Comparison of ENCODE assay signal across 12 mouse cellular contexts in the genomic region with DNA sequence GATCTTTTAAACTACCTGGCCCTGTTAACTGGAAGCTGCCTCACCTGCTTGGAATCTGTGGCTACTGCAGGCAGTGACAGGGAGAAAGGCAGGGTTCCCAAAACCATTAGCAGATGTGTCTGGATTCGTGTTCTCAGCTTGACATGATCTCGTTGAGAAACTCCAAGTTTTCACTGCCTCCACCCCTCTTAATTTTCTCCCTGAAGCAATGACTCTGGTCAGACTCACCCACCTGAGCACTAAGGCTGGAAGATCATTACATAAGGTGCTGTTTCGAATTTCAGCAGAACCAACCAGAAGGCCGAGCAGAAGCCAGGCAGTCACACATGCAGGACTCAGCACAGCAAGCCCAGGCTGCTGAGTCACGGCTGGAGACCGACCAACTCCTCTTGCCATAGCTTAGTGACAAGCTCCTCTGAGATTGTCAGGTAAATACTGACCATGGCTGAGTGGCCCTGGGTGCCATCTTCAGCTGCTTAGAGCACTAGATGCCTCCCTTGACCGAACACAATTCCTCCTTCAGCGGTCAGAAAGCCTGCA. TPM values are rescaled to one million over a fixed set of nuclear protein-coding genes. Genes with fewer than 3 reads are reported as not detected.
A peak's percentile ranks its signal among the peaks of the same experiment; 100 is the strongest.
DNase-seq lines count a peak whose midpoint lies in the region; ATAC-seq and TF ChIP-seq lines count a peak whose summit lies in the region.
"Had no signal": no experiment of that assay in that cellular context is flagged by ENCODE, and none has a peak within 500 bp of the region (broad histone marks: within the 10 kb centered on the region; RNA-seq: fewer than 3 reads in every experiment).

No protein-coding gene starts in this region.

- TF ChIP-seq POLR2A in CH12.LX (IDR thresholded peaks at IDR 0.05; ENCODE audit: low read depth, low read length) = no peak
- no peak for TF ChIP-seq POLR2A in cortical plate, adult 2 months (IDR thresholded peaks at IDR 0.05; ENCODE audit: extremely low read depth, insufficient read depth, low read length)

- TF ChIP-seq CTCF in CH12.LX (conservative IDR thresholded peaks at IDR 0.05 in 1 of 2, IDR thresholded peaks at IDR 0.05 in 1 of 2; ENCODE audit: low read depth in 2 of 2, low read length in 2 of 2) = no peak
- TF ChIP-seq CTCF in cortical plate, adult 2 months (IDR thresholded peaks at IDR 0.05; ENCODE audit: extremely low read depth, insufficient read depth, low read length) = no peak

- no peaks in the 10 kb centered on the region for H3K27me3 ChIP-seq in CH12.LX (replicated peaks)
- no peaks in the 10 kb centered on the region for H3K27me3 ChIP-seq in hindbrain, embryonic 12.5 days
- H3K27me3 ChIP-seq in midbrain, embryonic 11.5 days (ENCODE audit: control insufficient read depth, insufficient read depth, low read length) = no peaks in the 10 kb centered on the region
- H3K27me3 ChIP-seq: heart, embryonic 15.5 days; liver, embryonic 13.5 days had no signal

- H3K4me2 ChIP-seq in CH12.LX (ENCODE audit: insufficient read depth, low read depth, poor library complexity, severe bottlenecking) = peak overlapping the region; percentile 52; the same call in 1 of the 2 replicates
- no peak overlapping the region for H3K4me2 ChIP-seq in hindbrain, embryonic 12.5 days (replicated peaks)
- no peak overlapping the region for H3K4me2 ChIP-seq in midbrain, embryonic 11.5 days
- H3K4me2 ChIP-seq: heart, embryonic 15.5 days; liver, embryonic 13.5 days had no signal

- peaks cover 42 to 81% of the 10 kb centered on the region in 2 experiments for H3K4me1 ChIP-seq in CH12.LX (ENCODE audit: control insufficient read depth in 1 of 2, insufficient read depth in 2 of 2)
- 0 out of 2 replicates have a peak, but pooled peaks cover 1% of the 10 kb centered on the region for H3K4me1 ChIP-seq in cortical plate, adult 2 months (ENCODE audit: control insufficient read depth, insufficient read depth, low read length)
- H3K4me1 ChIP-seq in hindbrain, embryonic 12.5 days = peaks cover 8% of the 10 kb centered on the region
- peaks cover 8% of the 10 kb centered on the region; the same call in 1 of the 2 replicates for H3K4me1 ChIP-seq in midbrain, embryonic 11.5 days (ENCODE audit: control insufficient read depth, insufficient read depth, low read length)

- peak overlapping the region in 1 of 3 experiments; percentile 14 for H3K4me3 ChIP-seq in CH12.LX (replicated peaks in 1 of 3; ENCODE audit: low read depth in 2 of 3, low read length in 2 of 3, poor library complexity in 1 of 3)
- no peak overlapping the region for H3K4me3 ChIP-seq in cortical plate, adult 2 months (ENCODE audit: insufficient read depth, low read length)
- no peak overlapping the region for H3K4me3 ChIP-seq in hindbrain, embryonic 12.5 days
- no peak overlapping the region for H3K4me3 ChIP-seq in midbrain, embryonic 11.5 days (ENCODE audit: low read depth, low read length)
- H3K4me3 ChIP-seq: erythroblast, embryonic 14.5 days; heart, embryonic 15.5 days; liver, embryonic 13.5 days had no signal

- peak overlapping the region; percentile 93 for H3K27ac ChIP-seq in CH12.LX (ENCODE audit: insufficient read depth, low read depth)
- H3K27ac ChIP-seq in cortical plate, adult 2 months (ENCODE audit: insufficient read depth, low read length) = peak overlapping the region; percentile 9; the same call in 1 of the 2 replicates
- no peak overlapping the region for H3K27ac ChIP-seq in hindbrain, embryonic 12.5 days
- H3K27ac ChIP-seq in midbrain, embryonic 11.5 days (ENCODE audit: low read depth, low read length) = no peak overlapping the region
- H3K27ac ChIP-seq: heart, embryonic 15.5 days; liver, embryonic 13.5 days had no signal

- DNase-seq in adrenal gland, adult 2 months = peak; percentile 13
- no peak for DNase-seq in adrenal gland, postnatal 10 days
- DNase-seq in CH12.LX (ENCODE audit: extremely low read depth) = no peak
- DNase-seq in layer of hippocampus, postnatal 14 days (ENCODE audit: low spot score in 2 of 2) = peak; percentile 42 to 53
- no peak for DNase-seq in midbrain, embryonic 11.5 days (ENCODE audit: low spot score, missing footprints)
- no peak for DNase-seq in kidney, adult 18-20 months
- DNase-seq: liver, embryonic 13.5 days; midbrain, embryonic 14.5 days had no signal

- TF ChIP-seq EP300 in CH12.LX (IDR thresholded peaks at IDR 0.05; ENCODE audit: low read length) = no peak

- in situ Hi-C loops in CH12.LX (cut with MboI; ENCODE audit: low pct_ligation_motif_present, low pct_unique_long_range_greater_than_20kb, low sequenced_read_pairs) = no loop called here

- H3K79me2 ChIP-seq in CH12.LX (replicated peaks; ENCODE audit: control insufficient read depth, extremely low read depth, insufficient read depth, poor library complexity, severe bottlenecking) = no peaks in the 10 kb centered on the region

- no peaks in the 10 kb centered on the region for H3K9me3 ChIP-seq in CH12.LX (replicated peaks; ENCODE audit: low read length)
- H3K9me3 ChIP-seq in hindbrain, embryonic 12.5 days (replicated peaks) = no peaks in the 10 kb centered on the region
- no peaks in the 10 kb centered on the region for H3K9me3 ChIP-seq in midbrain, embryonic 11.5 days (ENCODE audit: control insufficient read depth, low read length)
- H3K9me3 ChIP-seq: heart, embryonic 15.5 days; liver, embryonic 13.5 days had no signal

- TF ChIP-seq RAD21 in CH12.LX (IDR thresholded peaks at IDR 0.05; ENCODE audit: low read depth, low read length) = no peak

- ATAC-seq in hindbrain, embryonic 12.5 days (ENCODE audit: low FRiP score) = no peak
- no peak for ATAC-seq in midbrain, embryonic 11.5 days (ENCODE audit: low FRiP score)

- H3K9ac ChIP-seq in CH12.LX (ENCODE audit: insufficient read depth, low read depth) = peak overlapping the region; percentile 20
- H3K9ac ChIP-seq in hindbrain, embryonic 12.5 days = no peak overlapping the region
- H3K9ac ChIP-seq in midbrain, embryonic 11.5 days (ENCODE audit: low read length) = no peak overlapping the region
- H3K9ac ChIP-seq: heart, embryonic 15.5 days; liver, embryonic 13.5 days had no signal

- peaks cover 12 to 56% of the 10 kb centered on the region in 2 experiments for H3K36me3 ChIP-seq in CH12.LX (replicated peaks in 1 of 2; ENCODE audit: control insufficient read depth in 1 of 2, insufficient read depth in 1 of 2, low read length in 1 of 2)
- peaks cover 13% of the 10 kb centered on the region; the same call in 1 of the 2 replicates for H3K36me3 ChIP-seq in hindbrain, embryonic 12.5 days
- H3K36me3 ChIP-seq in midbrain, embryonic 11.5 days (ENCODE audit: control insufficient read depth, insufficient read depth, low read length) = no peaks in the 10 kb centered on the region; the same call in 1 of the 2 replicates

- dilution Hi-C loops in CH12.LX (cut with MboI; ENCODE audit: extremely low pct_ligation_motif_present, extremely low pct_unique_long_range_greater_than_20kb, low sequenced_read_pairs) = no loop called here

- WGBS in hindbrain, embryonic 12.5 days = 86% methylated on average over 8 of the region's 8 CpGs
- 87% methylated on average over 8 of the region's 8 CpGs for WGBS in midbrain, embryonic 11.5 days

TF ChIP-seq in CH12.LX, 34 proteins besides CTCF, POLR2A, EP300 and RAD21:
- TF ChIP-seq MAZ (IDR thresholded peaks at IDR 0.05; ENCODE audit: low read depth, low read length) (no peak), RCOR1 (conservative IDR thresholded peaks at IDR 0.05; ENCODE audit: low read depth, low read length) (no peak), ZKSCAN1 (IDR thresholded peaks at IDR 0.05; ENCODE audit: borderline replicate concordance, low read depth, low read length) (no peak), ZMIZ1 (IDR thresholded peaks at IDR 0.05; ENCODE audit: low read depth, low read length) (no peak), ZC3H11A (IDR thresholded peaks at IDR 0.05; ENCODE audit: low read depth, low read length) (no peak), MAFK (IDR thresholded peaks at IDR 0.05; ENCODE audit: insufficient replicate concordance, low read length) (0 out of 2 replicates have a peak, but pooled peaks have one; percentile 10)

RNA-seq across cellular contexts. Expression of gene Tamm41, which starts 32.3 kb away (rescaled TPM):
- 10 to 100 TPM; 14.2 to 15.0 TPM for total RNA-seq in adrenal gland, adult 2 months (2021)
- polyA plus RNA-seq in adrenal gland, adult 2 months (2012; rRNA removed) = 28.8 and 32.0 TPM in 2 replicates
- total RNA-seq in adrenal gland, postnatal 10 days (2021) = 10 to 100 TPM; 28.4 to 30.5 TPM
- total RNA-seq in CH12.LX (2012; rRNA removed) (29.3 and 43.3 TPM in 2 replicates), CH12.LX (2014; rRNA removed) (39.8 and 40.5 TPM in 2 replicates)
- polyA plus RNA-seq in CH12.LX (2012; ENCODE audit: insufficient read length, low read depth) = 40.4 and 41.1 TPM in 2 replicates
- polyA plus RNA-seq in cortical plate, adult 2 months (2012; rRNA removed) = 18.4 and 20.2 TPM in 2 replicates
- 10 to 100 TPM; 19.9 to 21.2 TPM for total RNA-seq in layer of hippocampus, postnatal 14 days (2021)
- 54.5 and 57.7 TPM in 2 replicates for polyA plus RNA-seq in hindbrain, embryonic 12.5 days (2016; fragmentation: Nextera tagmentation; extraction: Ambion mirVana)
- polyA plus RNA-seq in midbrain, embryonic 11.5 days (2014; fragmentation: Nextera tagmentation; extraction: Ambion mirVana) = 71.2 and 76.9 TPM in 2 replicates

RNA-seq across cellular contexts. Expression of gene Vgll4, which starts 35.6 kb away (rescaled TPM):
- 10 to 100 TPM; 57.5 to 76.3 TPM for total RNA-seq in adrenal gland, adult 2 months (2021)
- 55.2 and 60.2 TPM in 2 replicates for polyA plus RNA-seq in adrenal gland, adult 2 months (2012; rRNA removed)
- total RNA-seq in adrenal gland, postnatal 10 days (2021) = 10 to 100 TPM; 82.4 to 93.1 TPM
- total RNA-seq in CH12.LX (2012; rRNA removed) (73.7 and 85.1 TPM in 2 replicates), CH12.LX (2014; rRNA removed) (29.3 and 34.6 TPM in 2 replicates)
- 32.4 and 37.3 TPM in 2 replicates for polyA plus RNA-seq in CH12.LX (2012; ENCODE audit: insufficient read length, low read depth)
- 42.8 and 44.8 TPM in 2 replicates for polyA plus RNA-seq in cortical plate, adult 2 months (2012; rRNA removed)
- total RNA-seq in layer of hippocampus, postnatal 14 days (2021) = 10 to 100 TPM; 33.3 to 36.2 TPM
- 94.2 and 94.3 TPM in 2 replicates for polyA plus RNA-seq in hindbrain, embryonic 12.5 days (2016; fragmentation: Nextera tagmentation; extraction: Ambion mirVana)
- polyA plus RNA-seq in midbrain, embryonic 11.5 days (2014; fragmentation: Nextera tagmentation; extraction: Ambion mirVana) = 48.6 and 54.8 TPM in 2 replicates

Comparison
In these comparisons a context has a peak if more than half of its experiments do, and no peak if none do; other contexts are left out.
1. DNase-seq: peak in adrenal gland, adult 2 months (single experiment) and layer of hippocampus, postnatal 14 days (2 of 2); none in adrenal gland, postnatal 10 days (single experiment), CH12.LX (single experiment), midbrain, embryonic 11.5 days (single experiment) and kidney, adult 18-20 months (single experiment).
2. H3K27ac ChIP-seq: peak in CH12.LX (single experiment) and cortical plate, adult 2 months (single experiment); none in hindbrain, embryonic 12.5 days (single experiment) and midbrain, embryonic 11.5 days (single experiment).